Mouse (Mus musculus): ENCODE results near the gene Ap1b1.

- TF ChIP-seq EP300 (IDR thresholded peaks at IDR 0.05; ENCODE audit: low read depth): no peak
- no peak for TF ChIP-seq CTCF (IDR thresholded peaks at IDR 0.05; ENCODE audit: low read depth)
Measured at GRCm38 (mm10) chr11:5062860-5063505, 76.4 kb downstream of the Ap1b1 start.
